Mouse (Mus musculus) embryonic facial prominence, embryonic 14.5 days (tissue): ENCODE measurements around the gene Mpv17l. TPM values are rescaled to one million over a fixed set of nuclear protein-coding genes. Genes with fewer than 3 reads are reported as not detected.
A peak's percentile ranks its signal among the peaks of the same experiment; 100 is the strongest.
"Not testable (repeated sequence)": the region's sequence is repeated elsewhere in the genome, so short reads cannot be mapped to it uniquely, and the experiment has no call there.

ENCODE experiments used
- ATAC-seq: fragments of 200-750 bp; cut with Nextera tagmentation; 2 replicates; pipeline ENCODE4 v1.8.0; 2017; ENCODE audit warnings: low read depth, moderate number of reproducible peaks, moderate TSS enrichment
- DNase-seq: peaks from one replicate; pipeline ENCODE4 v3.0.0-alpha.2; 2015; ENCODE audit warnings: low spot score
- H3K27ac ChIP-seq: fragments of 300-500 bp; sonication (generic); replicated peaks from 2 replicates; pipeline ENCODE4 v1.5.1; 2014; ENCODE audit warnings: low read depth, mild to moderate bottlenecking, low read length, moderate library complexity
- H3K27me3 ChIP-seq: fragments of 300-500 bp; sonication (generic); replicated peaks from 2 replicates; pipeline ENCODE4 v1.6.1; 2014; ENCODE audit warnings: low read length; ENCODE audit not compliant: control insufficient read depth, insufficient read depth
- H3K36me3 ChIP-seq: fragments of 300-500 bp; sonication (generic); 2 replicates; pipeline ENCODE4 v1.6.1; 2014; ENCODE audit warnings: low read length, mixed read lengths; ENCODE audit not compliant: control insufficient read depth, insufficient read depth
- H3K4me1 ChIP-seq: fragments of 300-500 bp; sonication (generic); 2 replicates; pipeline ENCODE4 v1.6.1; 2014; ENCODE audit warnings: antibody characterized with exemption, low read length; ENCODE audit not compliant: control insufficient read depth, insufficient read depth
- H3K4me2 ChIP-seq: fragments of 300-500 bp; sonication (generic); 2 replicates; pipeline ENCODE4 v1.6.1; 2014; ENCODE audit warnings: low read depth, mild to moderate bottlenecking, low read length, moderate library complexity, mixed read lengths
- H3K4me3 ChIP-seq: fragments of 300-500 bp; sonication (generic); 2 replicates; pipeline ENCODE4 v1.5.1; 2014; ENCODE audit warnings: low read depth, mild to moderate bottlenecking, low read length
- H3K9ac ChIP-seq: fragments of 300-500 bp; sonication (generic); 2 replicates; pipeline ENCODE4 v1.6.1; 2014; ENCODE audit warnings: low read depth, mild to moderate bottlenecking, low read length, moderate library complexity, mixed read lengths
- H3K9me3 ChIP-seq: fragments of 300-500 bp; sonication (generic); 2 replicates; pipeline ENCODE4 v1.6.1; 2016; ENCODE audit warnings: low read length; ENCODE audit not compliant: control insufficient read depth
- WGBS: fragments of 180-500 bp; shearing (Covaris S2); extraction: QIAGEN DNeasy Blood & Tissue Kit; methylation state at CpG from one replicate; pipeline ENCODE4 v1.1.7; 2014; 5-methylcytosine and 5-hydroxymethylcytosine counted together
- polyA plus RNA-seq: library from polyadenylated mRNA; unstranded; fragments of >200 nt; fragmentation: Nextera tagmentation; extraction: Ambion mirVana; gene quantifications from 2 replicates; pipeline ENCODE4 v1.2.1, GENCODE M21; 2014

Mpv17l gene
- polyA plus RNA-seq, 1 experiment from 2014 or later: 5.7 TPM

GRCm38 (mm10) chr16:13920093-13920492 is 17.1 kb downstream of the Mpv17l start:
- DNase-seq: no peak
- no peak for ATAC-seq
- H3K4me1 ChIP-seq: no peaks in the 10 kb centered on the region
- H3K4me2 ChIP-seq: no peak overlapping the region
- H3K27ac ChIP-seq: no peak overlapping the region
- no peak overlapping the region for H3K4me3 ChIP-seq
- 96% methylated on average over 5 of the region's 5 CpGs for WGBS
- no peaks in the 10 kb centered on the region for H3K27me3 ChIP-seq
- H3K9ac ChIP-seq: no peak overlapping the region
- H3K36me3 ChIP-seq: 0 out of 2 replicates have a peak, but pooled peaks cover 9% of the 10 kb centered on the region
- H3K9me3 ChIP-seq: 0 out of 2 replicates have a peak, but pooled peaks cover 11% of the 10 kb centered on the region

GRCm38 (mm10) chr16:13921063-13921462 is 18.1 kb downstream of the Mpv17l start:
- Histone ChIP-seq H3K4me1 (no peaks in the 10 kb centered on the region), H3K4me3 (no peak overlapping the region), H3K36me3 (0 out of 2 replicates have a peak, but pooled peaks cover 4% of the 10 kb centered on the region), H3K27ac (no peak overlapping the region), H3K9ac (no peak overlapping the region), H3K4me2 (no peak overlapping the region), H3K9me3 (0 out of 2 replicates have a peak, but pooled peaks cover 9% of the 10 kb centered on the region), H3K27me3 (no peaks in the 10 kb centered on the region)
- 87% methylated on average over 6 of the region's 6 CpGs for WGBS
- ATAC-seq (no peak), DNase-seq (no peak)

- ATAC-seq (no peak), DNase-seq (no peak)
- 0 out of 2 replicates have a peak, but pooled peaks cover 4% of the 10 kb centered on the region for H3K36me3 ChIP-seq
- H3K4me3 ChIP-seq: no peak overlapping the region
- H3K9ac ChIP-seq: no peak overlapping the region
- H3K27ac ChIP-seq: no peak overlapping the region
- no peaks in the 10 kb centered on the region for H3K4me1 ChIP-seq
- WGBS: 93% methylated on average over 7 of the region's 7 CpGs
- H3K27me3 ChIP-seq: no peaks in the 10 kb centered on the region
- no peak overlapping the region for H3K4me2 ChIP-seq
- 0 out of 2 replicates have a peak, but pooled peaks cover 6% of the 10 kb centered on the region for H3K9me3 ChIP-seq
Measured at GRCm38 (mm10) chr16:13921781-13922180, 18.8 kb downstream of the Mpv17l start.

- not testable (repeated sequence) for H3K9ac ChIP-seq, ATAC-seq, H3K4me1 ChIP-seq, H3K27me3 ChIP-seq, H3K4me2 ChIP-seq, H3K4me3 ChIP-seq, H3K27ac ChIP-seq, H3K36me3 ChIP-seq, DNase-seq, H3K9me3 ChIP-seq
- 97% methylated on average over 3 of the region's 3 CpGs for WGBS
Measured at GRCm38 (mm10) chr16:13922499-13922898, 19.5 kb downstream of the Mpv17l start.

GRCm38 (mm10) chr16:13922966-13923365 is 20.0 kb downstream of the Mpv17l start:
- not testable (repeated sequence) for H3K36me3 ChIP-seq, H3K27ac ChIP-seq, H3K4me2 ChIP-seq, H3K4me1 ChIP-seq, H3K4me3 ChIP-seq, DNase-seq, H3K27me3 ChIP-seq, H3K9me3 ChIP-seq, ATAC-seq, H3K9ac ChIP-seq
- WGBS: 92% methylated on average over 5 of the region's 5 CpGs

- WGBS: 95% methylated on average over 4 of the region's 4 CpGs
- DNase-seq: no peak
- Histone ChIP-seq H3K9me3 (no peaks in the 10 kb centered on the region), H3K4me1 (no peaks in the 10 kb centered on the region), H3K27ac (no peak overlapping the region), H3K27me3 (no peaks in the 10 kb centered on the region), H3K4me3 (no peak overlapping the region), H3K9ac (no peak overlapping the region), H3K4me2 (no peak overlapping the region), H3K36me3 (no peaks in the 10 kb centered on the region)
- no peak for ATAC-seq
Measured at GRCm38 (mm10) chr16:13927456-13928075, 24.6 kb downstream of the Mpv17l start.

- no peaks in the 10 kb centered on the region for H3K9me3 ChIP-seq
- H3K27me3 ChIP-seq: no peaks in the 10 kb centered on the region
- peak; percentile 95 for ATAC-seq
- peak; percentile 86 for DNase-seq
- H3K4me1 ChIP-seq: peaks cover 10% of the 10 kb centered on the region; the same call in 1 of the 2 replicates
- no peaks in the 10 kb centered on the region for H3K36me3 ChIP-seq
- H3K27ac ChIP-seq: no peak overlapping the region
- peak overlapping the region; percentile 51 for H3K4me3 ChIP-seq
- peak overlapping the region; percentile 88 for H3K4me2 ChIP-seq
- WGBS: 4% methylated on average over 17 of the region's 28 CpGs
- H3K9ac ChIP-seq: peak overlapping the region; percentile 66
Measured at GRCm38 (mm10) chr16:13940139-13940846, 37.3 kb downstream of the Mpv17l start.

GRCm38 (mm10) chr16:13940847-13941395 is 38.0 kb downstream of the Mpv17l start:
- Histone ChIP-seq H3K4me1 (peaks cover 11% of the 10 kb centered on the region; the same call in 1 of the 2 replicates), H3K36me3 (no peaks in the 10 kb centered on the region), H3K4me2 (peak overlapping the region; percentile 88), H3K27ac (no peak overlapping the region), H3K9ac (peak overlapping the region; percentile 66), H3K4me3 (peak overlapping the region; percentile 51), H3K9me3 (no peaks in the 10 kb centered on the region), H3K27me3 (no peaks in the 10 kb centered on the region)
- peak; percentile 72 for ATAC-seq
- no peak for DNase-seq
- WGBS: 5% methylated on average over 20 of the region's 34 CpGs
